Mouse (Mus musculus) cerebellum, postnatal 10 days (tissue): ENCODE measurements around the gene Hcn1.
"Not testable (repeated sequence)": the region's sequence is repeated elsewhere in the genome, so short reads cannot be mapped to it uniquely, and the experiment has no call there.

ENCODE experiments used
- DNase-seq, 2 experiments: peaks; one replicate each; pipeline ENCODE4 v3.0.0; 2021; ENCODE audit warnings: mixed read lengths in 2 of 2

Hcn1 gene

GRCm38 (mm10) chr13:117880471-117881225, 278.5 kb downstream of the Hcn1 start:
- no peak for DNase-seq

- DNase-seq = no peak
These were observed 290.0 kb downstream of the Hcn1 start for GRCm38 (mm10) chr13:117892076-117892475.

DNA sequence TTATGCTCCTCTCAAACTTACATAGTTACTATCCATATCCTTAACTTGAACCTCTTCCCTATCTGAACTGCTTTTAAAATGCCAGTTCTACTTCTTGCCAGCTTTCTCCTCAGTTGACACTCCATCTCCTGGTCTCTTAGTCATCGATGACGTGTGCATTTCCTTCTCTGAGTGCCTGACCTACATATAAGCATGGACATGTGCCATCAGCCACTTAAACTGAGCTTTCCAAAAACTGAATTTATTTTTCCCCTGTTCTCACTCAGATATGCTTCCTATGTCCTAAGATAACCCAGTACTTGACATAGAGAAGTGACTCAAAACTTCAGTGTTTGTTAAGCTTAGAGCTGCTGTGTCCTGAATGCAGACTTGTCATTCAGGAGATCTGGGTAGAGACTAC, 295.9 kb downstream of the Hcn1 start:
- DNase-seq = peak in 1 of 2 experiments; percentile 10

- DNase-seq = no peak
These were observed 305.7 kb downstream of the Hcn1 start for GRCm38 (mm10) chr13:117907801-117908200.

DNA sequence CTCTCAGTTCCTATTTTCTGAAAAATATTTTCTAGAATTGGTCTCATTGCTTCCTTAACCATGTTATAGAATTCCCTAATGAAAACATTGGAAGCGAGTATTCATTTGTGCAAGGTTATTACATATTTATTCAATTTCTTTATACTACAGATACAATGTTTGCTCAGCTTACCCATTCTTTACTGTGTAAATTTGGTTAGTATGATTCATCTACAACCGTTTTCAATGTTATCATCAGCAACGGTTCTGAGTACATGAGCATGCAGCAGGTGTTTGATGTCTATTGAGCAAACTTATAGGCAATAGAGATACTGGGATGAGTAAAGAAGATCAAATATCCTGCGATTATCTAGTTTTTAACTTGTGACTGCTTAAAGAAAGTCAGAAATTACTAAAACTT, 327.6 kb downstream of the Hcn1 start:
- DNase-seq = no peak

GRCm38 (mm10) chr13:117931746-117932145, 329.6 kb downstream of the Hcn1 start:
- DNase-seq = no peak

DNA sequence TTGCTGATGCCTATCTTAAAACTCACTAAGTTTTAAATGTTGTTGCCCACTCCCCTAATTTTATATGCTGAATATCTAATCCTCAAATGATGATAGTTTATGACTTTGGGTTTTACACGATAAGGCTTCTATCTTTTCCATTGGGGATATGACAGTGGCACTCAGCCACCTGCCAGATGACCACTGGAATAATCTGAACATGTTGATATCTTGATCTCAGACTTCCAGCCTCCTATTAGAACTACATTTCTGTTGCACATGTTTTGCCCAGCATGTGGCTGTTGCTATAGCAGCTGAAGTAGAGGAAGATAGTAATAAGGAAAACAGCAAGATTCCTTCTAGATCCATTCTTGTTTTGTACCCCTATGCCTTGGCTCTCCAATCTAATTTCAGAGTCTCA, 336.6 kb downstream of the Hcn1 start:
- DNase-seq = peak; percentile 60 to 73

DNA sequence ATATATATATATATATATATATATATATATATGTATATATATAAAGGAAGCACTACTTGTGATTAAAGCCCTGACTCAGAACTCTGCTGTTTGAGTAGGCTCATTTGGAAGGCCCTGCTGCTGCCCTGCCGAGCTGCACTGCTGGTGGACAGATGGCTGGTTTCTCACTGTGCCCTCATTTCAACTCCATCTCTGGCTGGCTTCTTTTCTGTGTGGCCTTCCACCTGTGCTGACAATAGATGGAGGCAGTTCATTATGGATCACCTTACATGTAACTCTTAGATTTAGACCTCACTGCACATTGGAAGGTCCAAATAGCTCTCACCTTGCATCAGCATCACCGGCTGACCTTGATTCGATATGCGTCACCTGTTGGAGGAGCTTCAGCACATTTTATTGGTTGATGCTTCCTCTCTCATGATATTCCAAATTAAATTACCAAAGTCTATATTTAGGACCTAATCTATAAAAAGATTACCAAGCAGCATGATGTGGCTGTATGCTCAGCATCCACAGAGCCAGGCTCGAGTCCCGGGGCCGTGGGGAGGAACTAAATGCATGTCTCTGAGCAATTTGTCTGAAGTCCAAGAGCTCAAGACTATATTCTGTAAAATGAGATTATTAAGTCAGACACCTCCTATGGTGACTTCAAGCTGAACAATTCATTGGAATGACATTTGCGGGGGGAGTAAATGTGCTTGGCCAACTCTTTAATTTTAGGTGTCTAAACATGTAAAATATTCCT, 338.6 kb downstream of the Hcn1 start:
- peak; percentile 87 to 92 for DNase-seq

DNA sequence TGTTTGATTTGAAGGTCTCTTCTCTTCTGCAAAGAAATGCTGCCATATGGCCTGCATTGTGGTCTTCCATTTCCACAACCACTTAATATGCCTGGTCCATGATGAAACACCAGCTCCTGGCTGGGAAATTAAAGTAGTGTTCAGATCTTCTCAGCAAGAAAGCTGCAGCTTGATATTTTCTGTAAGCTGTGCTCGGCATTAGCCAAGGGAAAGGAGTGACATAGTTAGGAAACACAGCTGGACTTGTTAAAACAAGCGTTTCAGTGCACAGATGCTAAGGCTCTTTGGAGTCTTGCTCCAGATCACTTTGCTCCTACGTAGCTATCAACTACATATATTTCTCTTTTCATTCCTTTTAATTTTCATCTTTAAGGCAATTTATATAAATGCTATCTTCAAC, 344.7 kb downstream of the Hcn1 start:
- DNase-seq = no peak

- DNase-seq = peak; percentile 14 to 19
These were observed 345.7 kb downstream of the Hcn1 start for GRCm38 (mm10) chr13:117947704-117948376.

GRCm38 (mm10) chr13:117958496-117959421, 356.6 kb downstream of the Hcn1 start:
- DNase-seq = peak; percentile 59 to 76

DNA sequence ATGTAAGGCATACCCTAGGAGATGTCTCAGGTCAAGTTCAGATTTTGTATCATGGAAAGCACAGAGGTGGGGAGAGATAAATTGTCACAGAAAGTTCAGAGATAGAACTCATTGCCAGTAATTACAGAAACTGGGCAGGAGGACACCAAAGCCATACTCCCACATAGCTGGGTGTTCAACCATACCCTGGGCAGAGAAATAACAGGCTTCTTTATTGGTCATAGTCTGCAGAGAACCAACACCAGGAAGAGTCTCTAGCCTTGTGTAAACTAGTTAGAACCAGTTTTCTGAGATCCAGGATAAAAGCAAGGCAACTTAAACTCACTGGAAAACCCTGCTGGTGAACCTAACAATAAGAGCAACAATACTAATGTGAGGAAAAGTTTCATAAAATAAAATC, 362.5 kb downstream of the Hcn1 start:
- no peak for DNase-seq

GRCm38 (mm10) chr13:117975382-117975781, 373.3 kb downstream of the Hcn1 start:
- DNase-seq = no peak

DNA sequence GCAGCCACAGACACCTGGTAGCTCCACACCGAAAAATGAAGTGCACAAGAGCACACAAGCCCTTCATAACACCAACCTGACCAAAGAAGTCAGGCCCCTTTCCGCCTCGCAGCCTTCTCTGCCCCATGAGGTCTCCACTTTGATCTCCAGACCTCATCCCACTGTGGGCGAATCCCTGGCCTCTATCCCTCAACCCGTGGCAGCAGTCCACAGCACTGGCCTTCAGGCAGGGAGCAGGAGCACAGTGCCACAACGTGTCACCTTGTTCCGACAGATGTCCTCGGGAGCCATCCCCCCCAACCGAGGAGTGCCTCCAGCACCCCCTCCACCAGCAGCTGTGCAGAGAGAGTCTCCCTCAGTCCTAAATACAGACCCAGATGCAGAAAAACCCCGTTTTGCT, 373.7 kb downstream of the Hcn1 start:
- peak; percentile 15 to 31 for DNase-seq

GRCm38 (mm10) chr13:117984339-117984738, 382.2 kb downstream of the Hcn1 start:
- DNase-seq = no peak

DNA sequence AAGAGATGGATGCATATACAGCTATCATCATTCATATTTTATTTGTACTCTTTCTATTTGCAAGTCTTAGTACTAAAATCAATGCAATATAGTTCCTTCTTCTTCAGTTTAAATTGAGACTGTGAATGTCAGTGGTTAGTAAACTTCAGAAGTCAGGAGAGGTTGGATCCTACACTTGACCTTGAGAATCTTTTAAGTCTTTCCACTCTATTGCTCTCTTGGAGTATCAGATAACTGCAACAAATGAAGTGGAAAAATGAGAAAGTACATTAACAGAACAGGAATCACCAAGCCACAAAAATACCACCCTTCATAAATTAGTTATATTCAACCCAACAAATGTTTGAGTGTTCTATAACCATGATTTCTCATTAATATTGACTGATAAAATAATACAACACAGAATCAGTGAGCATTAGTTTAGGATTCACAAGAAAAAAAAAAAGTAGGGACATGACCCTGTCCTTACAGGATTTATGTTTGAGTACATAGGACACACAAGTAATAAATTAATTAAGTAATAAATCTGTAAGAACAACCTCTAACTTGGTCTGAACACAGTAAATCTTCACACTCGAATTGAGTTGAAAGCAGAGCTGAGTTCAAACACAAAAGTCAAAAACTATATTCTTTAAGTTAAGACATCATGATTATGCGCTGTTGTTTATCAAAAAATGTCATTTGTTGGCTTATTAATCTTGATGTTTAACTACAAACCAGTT, 397.8 kb downstream of the Hcn1 start:
- DNase-seq = no peak

DNA sequence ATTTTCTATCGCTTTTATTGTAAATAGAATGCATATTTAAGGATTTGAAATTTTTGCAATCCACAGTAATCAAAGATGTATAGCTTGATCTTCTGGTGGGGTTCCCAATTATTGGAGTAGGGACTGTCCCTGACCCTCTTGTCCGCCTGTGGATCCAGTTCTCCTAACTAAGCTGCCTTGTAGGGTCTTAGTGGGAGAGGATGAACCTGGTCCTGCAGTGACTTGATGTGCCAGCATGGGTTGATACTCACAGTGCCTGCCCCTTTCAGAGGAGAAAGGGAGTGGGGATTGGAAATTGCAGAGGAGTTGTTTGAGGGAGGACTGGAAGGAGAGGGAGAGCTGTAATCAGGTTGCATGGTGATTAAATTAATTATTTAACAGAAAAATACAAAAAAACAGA, 398.4 kb downstream of the Hcn1 start:
- no peak for DNase-seq

DNA sequence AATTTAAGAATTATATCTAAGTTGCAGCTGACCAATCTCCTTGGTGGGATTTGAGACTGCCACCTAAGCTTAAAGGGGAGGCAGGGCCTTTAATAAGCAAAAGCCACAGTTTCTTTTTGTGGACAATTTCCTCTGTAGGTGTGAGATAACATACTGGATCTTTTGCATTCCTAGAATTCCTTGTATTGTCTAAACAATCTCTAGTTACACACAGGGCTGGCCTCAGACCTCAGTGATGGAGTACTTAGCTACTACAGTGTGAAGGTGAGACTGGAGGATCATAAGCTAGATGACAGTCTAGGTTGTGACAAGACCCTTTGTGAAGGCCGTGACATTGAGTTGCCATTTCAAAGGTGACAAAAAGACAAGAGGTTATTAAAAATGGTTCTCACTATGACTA, 419.1 kb downstream of the Hcn1 start:
- DNase-seq = no peak

DNA sequence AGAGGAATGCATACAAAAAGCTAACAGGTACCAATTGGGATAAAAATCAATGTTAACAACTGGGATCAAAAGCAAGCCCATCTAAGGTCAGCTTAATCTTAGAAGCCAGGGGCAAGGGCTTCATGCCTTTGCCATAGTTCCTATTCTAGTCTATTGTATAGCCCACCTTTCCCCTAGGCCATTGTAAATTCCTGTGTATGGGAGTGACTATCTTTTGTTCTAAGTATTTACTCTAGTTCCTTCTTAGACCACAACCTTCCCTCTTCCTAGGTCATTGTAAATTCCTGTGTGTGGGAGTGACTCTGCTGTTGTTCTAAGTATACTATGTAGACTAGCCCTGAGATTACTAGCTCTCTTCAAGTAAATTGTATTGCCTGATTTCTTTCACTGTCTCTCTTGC, 420.8 kb downstream of the Hcn1 start:
- DNase-seq = not testable (repeated sequence)

- DNase-seq = no peak
These were observed 421.3 kb downstream of the Hcn1 start for GRCm38 (mm10) chr13:118023381-118023780.

- no peak for DNase-seq
These were observed 424.4 kb downstream of the Hcn1 start for GRCm38 (mm10) chr13:118026510-118026909.

- no peak for DNase-seq
These were observed 425.7 kb downstream of the Hcn1 start for GRCm38 (mm10) chr13:118027868-118028267.
